Mouse (Mus musculus) neural tube, embryonic 13.5 days (tissue): ENCODE results near the gene Raly. TPM values are rescaled to one million over a fixed set of nuclear protein-coding genes. Genes with fewer than 3 reads are reported as not detected.

ENCODE experiments used
- ATAC-seq: fragments of 200-750 bp; cut with Nextera tagmentation; 2 replicates; pipeline ENCODE4 v1.8.0; 2017; ENCODE audit warnings: low read depth, mild to moderate bottlenecking, moderate TSS enrichment, moderate library complexity
- H3K27ac ChIP-seq: fragments of 300-500 bp; sonication (generic); replicated peaks from 2 replicates; pipeline ENCODE4 v1.5.1; 2015; ENCODE audit warnings: moderate library complexity, mild to moderate bottlenecking, inconsistent platforms
- H3K27me3 ChIP-seq: fragments of 300-500 bp; sonication (generic); 2 replicates; pipeline ENCODE4 v1.6.1; 2015; ENCODE audit warnings: mild to moderate bottlenecking, inconsistent platforms
- H3K36me3 ChIP-seq: fragments of 300-500 bp; sonication (generic); 2 replicates; pipeline ENCODE4 v1.6.1; 2015; ENCODE audit warnings: mild to moderate bottlenecking, inconsistent platforms
- H3K4me1 ChIP-seq: fragments of 300-500 bp; sonication (generic); replicated peaks from 2 replicates; pipeline ENCODE4 v1.6.1; 2015; ENCODE audit warnings: inconsistent platforms
- H3K4me2 ChIP-seq: fragments of 300-500 bp; sonication (generic); 2 replicates; pipeline ENCODE4 v1.6.1; 2015; ENCODE audit warnings: inconsistent platforms, mild to moderate bottlenecking, moderate library complexity
- H3K4me3 ChIP-seq: fragments of 300-500 bp; sonication (generic); 2 replicates; pipeline ENCODE4 v1.5.1; 2015; ENCODE audit warnings: mild to moderate bottlenecking, inconsistent platforms
- H3K9ac ChIP-seq: fragments of 300-500 bp; sonication (generic); 2 replicates; pipeline ENCODE4 v1.6.1; 2015; ENCODE audit warnings: moderate library complexity, mild to moderate bottlenecking, inconsistent platforms
- H3K9me3 ChIP-seq: fragments of 300-500 bp; sonication (generic); 2 replicates; pipeline ENCODE4 v1.6.1; 2016; ENCODE audit warnings: inconsistent platforms
- WGBS: fragments of 180-500 bp; shearing (Covaris S2); methylation state at CpG from one replicate; pipeline ENCODE4 v1.1.7; 2015; 5-methylcytosine and 5-hydroxymethylcytosine counted together
- polyA plus RNA-seq: library from polyadenylated mRNA; unstranded; fragments of >200 nt; fragmentation: Nextera tagmentation; extraction: Ambion mirVana; gene quantifications from 2 replicates; pipeline ENCODE4 v1.2.1, GENCODE M21; 2015

Raly gene
- polyA plus RNA-seq, 1 experiment from 2014 or later: 27.0 TPM

- Histone ChIP-seq H3K27me3 (no peaks in the 10 kb centered on the region), H3K4me3 (no peak overlapping the region), H3K9ac (no peak overlapping the region), H3K27ac (no peak overlapping the region), H3K4me2 (no peak overlapping the region), H3K36me3 (no peaks in the 10 kb centered on the region), H3K9me3 (no peaks in the 10 kb centered on the region), H3K4me1 (peaks cover 18% of the 10 kb centered on the region)
- 75% methylated on average over 1 of the region's 1 CpGs for WGBS
- no peak for ATAC-seq
Measured at GRCm38 (mm10) chr2:154818599-154818998, 27.7 kb downstream of the Raly start.

- ATAC-seq: no peak
- H3K9ac ChIP-seq: no peak overlapping the region
- H3K4me1 ChIP-seq: peaks cover 18% of the 10 kb centered on the region
- no peaks in the 10 kb centered on the region for H3K36me3 ChIP-seq
- 86% methylated on average over 1 of the region's 1 CpGs for WGBS
- H3K9me3 ChIP-seq: no peaks in the 10 kb centered on the region
- no peak overlapping the region for H3K4me2 ChIP-seq
- no peaks in the 10 kb centered on the region for H3K27me3 ChIP-seq
- H3K4me3 ChIP-seq: no peak overlapping the region
- H3K27ac ChIP-seq: no peak overlapping the region
Measured at GRCm38 (mm10) chr2:154820346-154820745, 29.4 kb downstream of the Raly start.

GRCm38 (mm10) chr2:154826054-154826538 is 35.2 kb downstream of the Raly start:
- Histone ChIP-seq H3K9me3 (no peaks in the 10 kb centered on the region), H3K36me3 (no peaks in the 10 kb centered on the region), H3K4me3 (no peak overlapping the region), H3K27ac (no peak overlapping the region), H3K27me3 (no peaks in the 10 kb centered on the region), H3K4me1 (no peaks in the 10 kb centered on the region; the same call in 1 of the 2 replicates), H3K9ac (no peak overlapping the region), H3K4me2 (no peak overlapping the region)
- no peak for ATAC-seq
- 89% methylated on average over 1 of the region's 1 CpGs for WGBS

GRCm38 (mm10) chr2:154827521-154827920 is 36.6 kb downstream of the Raly start:
- WGBS: 68% methylated on average over 4 of the region's 4 CpGs
- H3K9ac ChIP-seq: no peak overlapping the region

GRCm38 (mm10) chr2:154832471-154832870 is 41.6 kb downstream of the Raly start:
- Histone ChIP-seq H3K27me3 (no peaks in the 10 kb centered on the region), H3K4me1 (peaks cover 15% of the 10 kb centered on the region; the same call in 1 of the 2 replicates), H3K36me3 (0 out of 2 replicates have a peak, but pooled peaks cover 7% of the 10 kb centered on the region), H3K9me3 (0 out of 2 replicates have a peak, but pooled peaks cover 4% of the 10 kb centered on the region), H3K9ac (no peak overlapping the region), H3K4me2 (no peak overlapping the region), H3K4me3 (no peak overlapping the region), H3K27ac (peak overlapping the region; percentile 19; the same call in 1 of the 2 replicates)
- WGBS: 46% methylated on average over 4 of the region's 4 CpGs
- ATAC-seq: no peak

More at GRCm38 (mm10) chr2:154827521-154827920, 36.6 kb downstream of the Raly start:
- Histone ChIP-seq H3K4me2 (no peak overlapping the region), H3K27me3 (no peaks in the 10 kb centered on the region), H3K36me3 (no peaks in the 10 kb centered on the region), H3K4me1 (peaks cover 8% of the 10 kb centered on the region; the same call in 1 of the 2 replicates), H3K9me3 (no peaks in the 10 kb centered on the region), H3K27ac (no peak overlapping the region), H3K4me3 (no peak overlapping the region)
- no peak for ATAC-seq

- Histone ChIP-seq H3K27me3 (no peaks in the 10 kb centered on the region), H3K4me1 (peaks cover 15% of the 10 kb centered on the region; the same call in 1 of the 2 replicates), H3K27ac (no peak overlapping the region), H3K4me2 (no peak overlapping the region), H3K4me3 (no peak overlapping the region), H3K36me3 (0 out of 2 replicates have a peak, but pooled peaks cover 7% of the 10 kb centered on the region), H3K9me3 (0 out of 2 replicates have a peak, but pooled peaks cover 13% of the 10 kb centered on the region), H3K9ac (no peak overlapping the region)
- 95% methylated on average over 6 of the region's 6 CpGs for WGBS
- no peak for ATAC-seq
Measured at GRCm38 (mm10) chr2:154834149-154834865, 43.4 kb downstream of the Raly start.

- Histone ChIP-seq H3K4me1 (peaks cover 15% of the 10 kb centered on the region; the same call in 1 of the 2 replicates), H3K36me3 (0 out of 2 replicates have a peak, but pooled peaks cover 7% of the 10 kb centered on the region)
- 92% methylated on average over 2 of the region's 2 CpGs for WGBS
Measured at GRCm38 (mm10) chr2:154836537-154836936, 45.6 kb downstream of the Raly start.

GRCm38 (mm10) chr2:154848086-154848485 is 57.2 kb downstream of the Raly start:
- H3K4me1 ChIP-seq: peaks cover 2% of the 10 kb centered on the region
- no peaks in the 10 kb centered on the region for H3K27me3 ChIP-seq
- H3K36me3 ChIP-seq: peaks cover 7% of the 10 kb centered on the region; the same call in 1 of the 2 replicates
- no peak overlapping the region for H3K4me3 ChIP-seq
- no peaks in the 10 kb centered on the region for H3K9me3 ChIP-seq
- no peak overlapping the region for H3K4me2 ChIP-seq
- H3K9ac ChIP-seq: no peak overlapping the region
- no peak for ATAC-seq
- no peak overlapping the region for H3K27ac ChIP-seq

More at GRCm38 (mm10) chr2:154836537-154836936, 45.6 kb downstream of the Raly start:
- no peak overlapping the region for H3K9ac ChIP-seq
- H3K9me3 ChIP-seq: peaks cover 25% of the 10 kb centered on the region
- no peaks in the 10 kb centered on the region for H3K27me3 ChIP-seq
- ATAC-seq: no peak
- no peak overlapping the region for H3K4me3 ChIP-seq
- no peak overlapping the region for H3K27ac ChIP-seq
- no peak overlapping the region for H3K4me2 ChIP-seq

GRCm38 (mm10) chr2:154855383-154855782 is 64.5 kb downstream of the Raly start:
- no peak overlapping the region for H3K4me2 ChIP-seq
- 90% methylated on average over 1 of the region's 1 CpGs for WGBS
- ATAC-seq: no peak

GRCm38 (mm10) chr2:154863672-154864071 is 72.8 kb downstream of the Raly start:
- no peak overlapping the region for H3K9ac ChIP-seq
- ATAC-seq: no peak
- 93% methylated on average over 13 of the region's 13 CpGs for WGBS
- H3K27ac ChIP-seq: no peak overlapping the region
- H3K4me1 ChIP-seq: no peaks in the 10 kb centered on the region
- no peaks in the 10 kb centered on the region for H3K27me3 ChIP-seq
- H3K4me3 ChIP-seq: no peak overlapping the region
- peaks cover 75% of the 10 kb centered on the region for H3K36me3 ChIP-seq
- no peaks in the 10 kb centered on the region for H3K9me3 ChIP-seq
- no peak overlapping the region for H3K4me2 ChIP-seq

More at GRCm38 (mm10) chr2:154855383-154855782, 64.5 kb downstream of the Raly start:
- H3K4me1 ChIP-seq: peaks cover 9% of the 10 kb centered on the region
- no peak overlapping the region for H3K27ac ChIP-seq
- H3K36me3 ChIP-seq: peaks cover 28% of the 10 kb centered on the region
- no peaks in the 10 kb centered on the region for H3K9me3 ChIP-seq
- H3K9ac ChIP-seq: no peak overlapping the region
- no peaks in the 10 kb centered on the region for H3K27me3 ChIP-seq
- no peak overlapping the region for H3K4me3 ChIP-seq

GRCm38 (mm10) chr2:154865696-154866095 is 74.8 kb downstream of the Raly start:
- no peak overlapping the region for H3K4me2 ChIP-seq
- H3K4me1 ChIP-seq: no peaks in the 10 kb centered on the region
- no peak overlapping the region for H3K9ac ChIP-seq
- H3K27ac ChIP-seq: no peak overlapping the region
- no peaks in the 10 kb centered on the region for H3K27me3 ChIP-seq
- WGBS: 82% methylated on average over 3 of the region's 3 CpGs
- no peaks in the 10 kb centered on the region for H3K9me3 ChIP-seq
- peaks cover 86% of the 10 kb centered on the region for H3K36me3 ChIP-seq
- no peak overlapping the region for H3K4me3 ChIP-seq
- ATAC-seq: no peak

- Histone ChIP-seq H3K27me3 (no peaks in the 10 kb centered on the region), H3K36me3 (peaks cover 87% of the 10 kb centered on the region), H3K4me2 (no peak overlapping the region), H3K4me1 (no peaks in the 10 kb centered on the region), H3K9ac (no peak overlapping the region), H3K4me3 (no peak overlapping the region), H3K9me3 (no peaks in the 10 kb centered on the region), H3K27ac (no peak overlapping the region)
- WGBS: 95% methylated on average over 1 of the region's 1 CpGs
- ATAC-seq: no peak
Measured at GRCm38 (mm10) chr2:154868106-154868505, 77.2 kb downstream of the Raly start.
